Mouse (Mus musculus): ENCODE results near the gene C130060K24Rik.

The C130060K24Rik gene

GRCm38 (mm10) chr6:65380918-65381772, at the start of gene C130060K24Rik:
C130060K24Rik (plus strand) TSS chr6:65381105.
- DNase-seq (ENCODE audit: low spot score in 2 of 2): no peak

DNA sequence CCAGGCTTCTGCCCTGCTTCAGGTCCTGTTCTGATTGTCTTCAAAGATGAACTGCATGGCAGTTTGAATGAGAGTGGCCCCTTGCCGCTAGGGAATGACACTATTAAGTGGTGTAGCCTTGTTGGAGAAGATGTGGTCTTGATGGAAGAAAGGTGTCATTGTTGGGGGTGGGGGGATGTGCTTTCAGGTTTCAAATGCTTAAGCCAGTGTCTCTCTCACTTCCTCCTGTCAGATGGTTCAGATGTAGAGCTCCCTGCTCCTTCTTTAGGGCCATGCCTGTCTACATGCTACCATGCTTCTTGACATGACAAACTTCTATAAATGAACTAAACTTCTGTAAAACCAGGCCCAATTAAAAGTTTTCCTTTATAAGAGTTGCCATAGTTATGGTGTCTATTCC, 46.7 kb upstream of the C130060K24Rik start:
- DNase-seq (ENCODE audit: low spot score in 2 of 2): no peak

- no peak for DNase-seq (ENCODE audit: low spot score in 2 of 2)
These were observed 41.5 kb upstream of the C130060K24Rik start for GRCm38 (mm10) chr6:65339391-65339790.

GRCm38 (mm10) chr6:65341360-65341759, 39.5 kb upstream of the C130060K24Rik start:
- DNase-seq (ENCODE audit: low spot score in 2 of 2): no peak

DNA sequence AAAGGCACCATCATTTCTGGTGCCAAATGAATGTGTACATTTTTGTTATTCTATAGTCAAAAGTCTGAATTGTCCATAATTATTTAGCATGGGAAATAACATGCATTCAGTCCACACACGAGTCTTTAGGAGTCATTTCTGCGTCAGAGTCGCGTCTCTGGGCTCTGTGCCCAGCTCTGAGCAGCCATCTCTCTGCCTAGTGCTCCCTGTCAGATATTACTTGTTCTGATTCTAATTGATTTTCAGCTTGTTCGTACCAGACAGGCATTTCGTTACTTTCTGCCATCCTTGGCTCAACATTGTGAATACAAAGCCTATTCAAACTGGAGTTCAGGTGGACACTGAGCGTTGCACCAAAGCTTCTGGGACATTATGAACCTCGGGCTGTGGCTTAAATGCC, 33.2 kb upstream of the C130060K24Rik start:
- no peak for DNase-seq (ENCODE audit: low spot score in 2 of 2)

DNA sequence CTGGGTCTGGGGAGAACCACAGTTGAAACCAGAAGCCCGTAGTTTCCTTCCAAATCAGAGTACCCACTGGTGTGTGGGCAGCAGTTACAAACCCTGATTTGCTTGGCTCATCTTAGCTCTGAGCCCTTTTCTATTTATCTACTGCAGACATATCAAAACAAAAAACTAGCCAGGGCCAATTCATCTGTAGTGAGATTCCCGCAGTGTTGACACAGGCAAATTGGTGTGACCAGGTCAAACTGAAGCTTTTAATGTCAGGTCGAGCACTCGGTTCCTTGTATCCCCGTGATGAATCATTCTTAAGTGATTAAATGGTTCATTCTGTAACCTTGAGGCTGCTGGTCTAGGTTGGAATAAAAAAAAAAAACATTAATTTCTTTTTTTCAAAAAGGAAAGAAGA, 32.6 kb upstream of the C130060K24Rik start:
- DNase-seq (ENCODE audit: low spot score in 2 of 2): no peak

DNA sequence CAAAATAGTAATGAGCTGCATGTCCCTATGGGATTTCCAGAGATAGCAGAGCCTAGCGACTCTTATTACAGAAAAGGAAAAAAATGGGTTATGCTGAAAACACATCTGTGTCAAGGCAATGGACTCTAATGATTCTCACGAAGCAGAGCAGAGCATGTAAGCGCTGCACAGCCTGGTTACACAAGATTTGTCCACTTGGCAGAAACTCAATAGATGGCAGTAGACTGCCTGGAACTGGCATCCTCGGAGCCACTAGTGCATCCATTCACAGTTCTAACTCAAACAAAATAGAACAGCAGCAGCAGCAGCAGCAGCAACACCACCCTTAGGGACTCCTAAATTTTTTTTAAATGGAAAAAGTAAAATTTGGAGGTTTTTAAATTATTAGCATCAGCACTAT, 29.3 kb upstream of the C130060K24Rik start:
- DNase-seq (ENCODE audit: low spot score in 2 of 2): no peak

GRCm38 (mm10) chr6:65375918-65376317, 5.0 kb upstream of the C130060K24Rik start:
- no peak for DNase-seq (ENCODE audit: low spot score in 2 of 2)

GRCm38 (mm10) chr6:65421888-65422287, 41.0 kb downstream of the C130060K24Rik start:
- no peak for DNase-seq (ENCODE audit: low spot score in 2 of 2)

DNA sequence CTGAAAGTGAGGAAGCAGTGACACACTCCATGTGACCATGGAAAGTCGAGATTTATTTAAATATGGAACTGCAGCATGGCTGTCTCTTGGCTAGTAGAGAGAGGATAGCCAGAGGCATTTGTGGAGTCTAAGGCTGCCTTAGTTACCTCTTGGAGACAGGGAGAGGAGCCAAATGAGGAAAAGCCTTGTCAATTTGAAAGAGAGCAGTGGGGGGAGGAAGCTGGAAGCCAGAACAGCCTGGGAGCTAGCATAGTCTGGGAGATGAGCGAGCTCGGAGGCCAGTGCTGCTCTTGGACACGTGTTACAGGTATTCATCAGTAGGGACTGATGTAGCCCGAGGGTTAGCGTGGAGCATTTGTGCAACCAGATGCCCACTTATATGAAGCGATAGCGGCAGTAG, 46.2 kb downstream of the C130060K24Rik start:
- no peak for DNase-seq (ENCODE audit: low spot score in 2 of 2)

- DNase-seq (ENCODE audit: low spot score in 2 of 2): no peak
These were observed 52.3 kb downstream of the C130060K24Rik start for GRCm38 (mm10) chr6:65433159-65433558.

DNA sequence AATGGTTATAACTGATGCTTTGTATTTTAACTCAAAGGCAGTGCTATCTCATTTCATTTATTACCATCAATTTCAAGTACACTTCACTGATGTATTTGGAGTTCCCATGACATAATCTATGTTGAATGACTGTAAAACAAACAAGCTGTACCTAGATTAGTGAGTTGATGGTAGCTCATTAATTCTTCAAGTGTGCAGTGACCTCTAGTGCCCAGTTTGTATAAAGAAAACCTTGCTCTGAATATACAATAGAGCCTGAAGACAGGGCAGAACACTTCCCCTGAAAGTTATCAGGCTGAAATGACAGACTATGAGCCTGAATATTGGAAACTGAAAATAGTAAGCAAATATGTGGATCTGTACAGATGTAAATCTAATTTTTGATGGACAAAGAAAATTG, 72.6 kb downstream of the C130060K24Rik start:
- no peak for DNase-seq (ENCODE audit: low spot score in 2 of 2)

- DNase-seq (ENCODE audit: low spot score in 2 of 2): no peak
These were observed 84.4 kb downstream of the C130060K24Rik start for GRCm38 (mm10) chr6:65465294-65465693.

GRCm38 (mm10) chr6:65470320-65470719, 89.4 kb downstream of the C130060K24Rik start:
- DNase-seq (ENCODE audit: low spot score in 2 of 2): no peak

DNA sequence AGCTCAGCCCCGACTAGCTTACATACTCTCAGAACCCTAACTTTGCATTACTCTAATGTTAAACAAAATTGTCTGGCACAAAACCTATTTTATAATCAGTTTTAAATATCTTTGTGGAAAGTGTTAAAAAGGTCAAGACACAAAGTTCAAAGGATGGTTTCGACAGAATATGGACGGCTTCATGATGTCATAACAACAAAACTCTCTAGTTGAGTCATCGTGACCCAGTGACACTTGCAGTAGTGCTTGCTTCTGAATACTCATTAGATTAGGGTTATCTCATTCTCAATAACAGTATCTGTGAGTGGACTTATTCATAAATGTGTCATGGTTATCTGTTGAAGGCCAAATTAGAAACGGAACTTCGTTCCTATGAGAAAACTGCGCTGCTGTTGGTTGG, 91.5 kb downstream of the C130060K24Rik start:
- DNase-seq (ENCODE audit: low spot score in 2 of 2): no peak

- DNase-seq (ENCODE audit: low spot score in 2 of 2): no peak
These were observed 117.9 kb downstream of the C130060K24Rik start for GRCm38 (mm10) chr6:65498786-65499185.
